Mouse (Mus musculus): ENCODE results near the gene Psme4. TPM values are rescaled to one million over a fixed set of nuclear protein-coding genes. Genes with fewer than 3 reads are reported as not detected.
A peak's percentile ranks its signal among the peaks of the same experiment; 100 is the strongest.

Psme4 gene
- total RNA-seq, 2 experiments from 2014 or later, result 56.9 to 72.2 TPM

GRCm38 (mm10) chr11:30786230-30786983, 14.9 kb downstream of the Psme4 start:
- DNase-seq, result no peak

GRCm38 (mm10) chr11:30792680-30793079, 21.2 kb downstream of the Psme4 start:
- no peak for DNase-seq

GRCm38 (mm10) chr11:30793753-30794152, 22.2 kb downstream of the Psme4 start:
- no peak for DNase-seq

DNA sequence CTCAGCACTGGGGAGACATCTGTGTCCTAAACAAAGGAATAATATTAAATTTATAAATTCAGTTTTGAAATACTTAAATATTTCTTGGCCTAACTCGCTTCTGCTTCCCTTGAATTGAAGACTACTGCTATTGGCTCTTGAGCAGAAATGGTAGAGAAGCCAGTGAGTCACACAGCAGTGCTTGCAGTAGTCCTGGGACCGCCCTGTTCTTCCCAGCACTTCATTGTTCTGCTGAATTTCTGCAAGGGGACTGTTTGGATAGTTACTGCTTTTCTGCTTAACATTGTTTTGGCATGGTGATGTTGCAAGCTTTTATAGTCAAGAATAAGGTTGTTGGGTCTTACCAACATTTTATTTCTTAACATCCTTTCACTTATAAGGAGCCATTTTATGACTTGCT, 25.7 kb downstream of the Psme4 start:
- DNase-seq, result no peak

- peak; percentile 60 for DNase-seq
Observed at GRCm38 (mm10) chr11:30799496-30799895, 28.0 kb downstream of the Psme4 start.

GRCm38 (mm10) chr11:30800091-30800490, 28.6 kb downstream of the Psme4 start:
- DNase-seq, result no peak

- no peak for DNase-seq
Observed at GRCm38 (mm10) chr11:30802421-30802820, 30.9 kb downstream of the Psme4 start.

- DNase-seq, result no peak
Observed at GRCm38 (mm10) chr11:30821116-30821515, 49.6 kb downstream of the Psme4 start.

- no peak for DNase-seq
Observed at GRCm38 (mm10) chr11:30838793-30839192, 67.3 kb downstream of the Psme4 start.

- peak; percentile 7 for DNase-seq
Observed at GRCm38 (mm10) chr11:30844355-30844754, 72.8 kb downstream of the Psme4 start.

DNA sequence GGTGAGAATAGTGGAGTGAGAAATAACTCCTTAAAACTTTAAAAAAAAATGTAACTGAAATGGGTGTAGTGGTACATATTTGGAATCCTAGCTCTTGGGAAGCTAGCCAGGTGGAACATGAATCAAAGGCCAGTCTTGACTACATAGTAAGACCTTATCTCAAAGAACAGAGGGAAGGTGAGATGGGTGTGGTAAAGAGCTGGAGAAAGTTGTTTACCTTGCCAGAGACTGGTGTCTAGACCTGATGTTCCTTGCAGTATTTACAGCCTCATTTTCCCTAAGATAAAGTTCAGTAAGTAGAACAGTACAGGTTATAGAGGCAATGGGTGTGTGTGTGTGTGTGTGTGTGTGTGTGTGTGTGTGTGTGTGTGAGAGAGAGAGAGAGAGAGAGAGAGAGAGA, 100.9 kb downstream of the Psme4 start:
- no peak for DNase-seq

DNA sequence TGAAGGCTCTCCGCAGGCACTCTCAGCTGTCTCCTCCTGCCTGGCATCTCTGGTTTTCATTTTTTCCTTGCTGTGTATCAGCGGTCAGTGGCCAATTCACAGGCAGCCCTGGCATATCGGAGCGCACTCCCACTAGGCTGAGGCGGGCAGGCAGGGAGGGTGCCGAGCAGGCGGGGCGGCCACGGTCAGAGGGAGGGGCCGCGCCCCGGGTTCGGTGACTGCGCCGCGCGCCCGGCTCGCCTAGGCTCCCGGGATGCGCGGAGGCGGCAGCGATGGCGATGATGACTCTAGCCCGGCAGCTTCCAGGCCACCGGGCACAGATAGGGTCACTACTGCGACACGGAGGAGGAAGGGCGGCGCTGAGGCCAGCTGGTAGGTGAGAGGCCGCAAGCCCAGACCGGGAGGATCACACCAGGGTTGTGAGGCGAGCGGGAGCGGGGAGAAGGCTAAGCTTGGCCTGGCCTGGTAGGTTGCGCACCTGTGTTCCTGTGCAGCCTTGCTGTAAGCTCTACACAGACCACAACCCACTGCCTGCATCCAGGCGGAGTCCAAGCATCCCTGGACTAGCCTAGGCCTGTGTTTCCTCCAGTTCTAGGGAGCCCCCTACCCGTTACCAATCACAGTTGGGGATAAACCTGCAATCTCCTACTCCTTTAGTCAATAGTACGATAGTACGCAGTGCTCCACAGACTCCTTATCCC, 113.8 kb downstream of the Psme4 start, which contains the start of the genes Gpr75 and Asb3:
TSS of gene Gpr75 (plus strand) at position 188 of the 701 bp plus-strand sequence.
TSS of gene Asb3 (plus strand) at position 246 of the 701 bp plus-strand sequence.
- DNase-seq, result peak; percentile 82

DNA sequence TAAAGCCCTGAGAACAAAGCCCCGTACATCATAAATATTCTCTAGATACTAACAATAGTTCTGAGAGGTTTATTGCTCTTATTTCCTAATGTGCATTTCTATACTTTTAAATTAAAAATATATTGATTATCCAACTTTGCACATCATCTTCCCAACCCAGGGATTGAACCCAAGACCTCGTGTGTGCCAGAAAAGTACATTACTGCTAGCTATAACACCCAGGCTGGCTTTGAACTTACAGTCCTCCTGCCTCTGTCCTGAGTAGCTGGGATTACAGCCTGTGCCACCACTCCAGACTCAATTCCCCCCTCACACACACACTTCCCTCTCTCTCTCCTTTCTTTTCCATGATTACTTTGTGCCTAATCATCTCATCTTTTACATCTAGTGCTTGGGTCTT, 116.6 kb downstream of the Psme4 start:
- no peak for DNase-seq

GRCm38 (mm10) chr11:30896201-30896600, 124.7 kb downstream of the Psme4 start:
- DNase-seq, result no peak

- DNase-seq, result no peak
Observed at GRCm38 (mm10) chr11:30899312-30899711, 127.8 kb downstream of the Psme4 start.

DNA sequence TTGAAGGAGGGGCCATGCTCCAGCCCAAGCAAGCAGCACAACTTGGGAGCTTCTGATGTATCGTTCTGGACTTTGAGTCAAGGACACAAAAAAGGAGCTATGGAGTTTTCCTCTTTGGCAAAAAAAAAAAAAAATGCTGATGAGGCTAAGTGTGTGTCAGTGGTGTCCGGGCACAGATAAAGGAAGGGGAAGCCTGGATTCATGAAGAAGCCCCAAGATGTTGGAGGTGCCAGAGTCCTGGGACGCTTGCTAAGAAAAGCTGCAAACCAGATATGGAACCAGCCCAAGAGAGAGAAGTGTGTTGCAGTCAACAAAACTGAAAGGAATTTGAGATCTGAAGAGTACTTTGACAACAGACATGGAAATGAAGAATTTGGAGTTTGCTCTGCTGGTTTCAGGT, 140.8 kb downstream of the Psme4 start:
- DNase-seq, result no peak

DNA sequence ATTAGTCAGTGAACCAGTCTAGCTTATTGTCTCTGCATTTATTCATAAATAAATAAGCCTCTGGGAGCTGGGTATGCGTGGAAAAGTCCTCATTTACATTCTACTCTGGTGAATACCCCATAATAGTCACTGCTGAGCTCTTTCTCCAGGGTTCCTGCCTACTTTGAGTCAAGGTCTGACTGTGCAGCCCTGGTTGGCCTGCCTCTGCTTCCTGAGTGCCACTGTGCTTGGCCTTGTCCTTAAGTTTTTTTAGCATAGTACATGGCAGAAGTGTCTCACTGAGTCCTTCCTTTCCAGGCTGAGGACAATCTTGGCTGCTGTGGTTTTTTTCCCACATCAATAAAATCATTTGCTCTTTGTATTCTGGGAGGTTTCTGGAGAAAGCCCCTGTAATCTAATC, 149.1 kb downstream of the Psme4 start:
- DNase-seq, result peak; percentile 26

DNA sequence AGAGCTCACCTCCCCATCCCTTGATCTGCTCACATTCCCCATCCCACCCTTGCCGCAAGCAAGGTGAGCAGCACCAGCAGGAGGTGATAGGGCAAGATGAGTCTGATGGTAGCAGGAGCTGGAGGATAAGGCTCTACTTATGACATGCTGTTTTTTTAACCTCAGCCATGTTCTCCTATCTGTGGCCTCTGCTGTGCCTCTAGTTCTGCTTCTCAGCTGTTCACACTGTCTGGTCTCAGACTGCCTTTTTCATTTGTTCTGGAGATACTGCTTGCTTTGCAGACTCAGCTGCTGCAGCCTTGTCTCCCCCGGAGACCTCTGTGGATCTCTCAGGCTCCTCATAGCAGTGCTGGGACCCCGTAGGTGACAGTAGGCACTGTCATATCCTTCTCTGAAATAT, 151.8 kb downstream of the Psme4 start:
- no peak for DNase-seq

DNA sequence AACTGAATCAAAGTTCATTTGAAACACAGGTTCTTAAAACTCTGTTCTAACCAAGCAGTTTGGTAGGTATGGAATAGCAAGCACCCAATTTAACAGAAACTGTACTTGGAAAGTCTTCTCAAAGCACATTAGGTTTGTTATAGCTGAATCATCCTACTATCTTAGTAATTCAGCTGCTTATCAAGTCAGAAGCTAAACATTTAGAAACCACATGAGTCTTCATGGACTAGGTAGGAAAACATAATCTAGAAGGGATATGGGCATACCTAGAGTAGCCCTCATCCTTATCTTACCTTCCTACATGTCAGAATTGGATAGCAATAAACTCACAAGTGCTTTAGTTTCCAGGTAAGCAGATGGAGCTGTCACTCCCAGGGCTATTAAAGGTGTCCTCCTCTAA, 156.6 kb downstream of the Psme4 start:
- no peak for DNase-seq

- no peak for DNase-seq
Observed at GRCm38 (mm10) chr11:30928498-30928897, 157.0 kb downstream of the Psme4 start.

Measured in adrenal gland, postnatal 10 days (tissue).